Mouse (Mus musculus) MEL (cell line): ENCODE measurements around the gene Tomm20. TPM values are rescaled to one million over a fixed set of nuclear protein-coding genes. Genes with fewer than 3 reads are reported as not detected.

Source experiments
- DNase-seq: peaks from one replicate; pipeline ENCODE4 v3.0.0; 2011; ENCODE audit warnings: low read depth, low spot score
- H3K27ac ChIP-seq: 2 replicates; pipeline ENCODE4 v1.5.1; 2012; ENCODE audit warnings: low read depth, mild to moderate bottlenecking, control low read depth, low read length, moderate library complexity; ENCODE audit not compliant: control insufficient read depth
- H3K27me3 ChIP-seq, 2 experiments: fragments of 150-350 bp in 1 of 2; sonication (generic) in 1 of 2; 2 replicates each; pipeline ENCODE4 v1.6.1; 2012; ENCODE audit warnings: low read length in 2 of 2, mild to moderate bottlenecking in 2 of 2, improper control_type of control experiment in 1 of 2, moderate library complexity in 1 of 2; ENCODE audit not compliant: insufficient read depth in 2 of 2, control insufficient read depth in 1 of 2
- H3K36me3 ChIP-seq, 2 experiments: 2 replicates each; pipeline ENCODE4 v1.6.1; 2012 to 2014; ENCODE audit warnings: low read length in 2 of 2, improper control_type of control experiment in 1 of 2, inconsistent platforms in 1 of 2, mild to moderate bottlenecking in 1 of 2; ENCODE audit not compliant: insufficient read depth in 2 of 2, control insufficient read depth in 1 of 2
- H3K4me1 ChIP-seq, 2 experiments: fragments of 150-350 bp in 1 of 2; sonication (generic) in 1 of 2; 2 replicates each; pipeline ENCODE4 v1.6.1; 2012; ENCODE audit warnings: low read length in 2 of 2, improper control_type of control experiment in 1 of 2, mild to moderate bottlenecking in 1 of 2; ENCODE audit not compliant: insufficient read depth in 2 of 2, control insufficient read depth in 1 of 2
- H3K4me3 ChIP-seq, 2 experiments: fragments of 150-350 bp in 1 of 2; sonication (generic) in 1 of 2; 2 replicates each; pipeline ENCODE4 v1.5.1; 2012; ENCODE audit warnings: low read depth in 2 of 2, low read length in 2 of 2, mild to moderate bottlenecking in 2 of 2, moderate library complexity in 2 of 2, control low read depth in 1 of 2, improper control_type of control experiment in 1 of 2; ENCODE audit not compliant: control insufficient read depth in 1 of 2, insufficient read depth in 1 of 2
- H3K79me2 ChIP-seq: 2 replicates; pipeline ENCODE4 v1.6.1; 2012; ENCODE audit warnings: mild to moderate bottlenecking, low read length, moderate library complexity; ENCODE audit not compliant: control insufficient read depth, poor library complexity, insufficient read depth
- H3K9ac ChIP-seq: 2 replicates; pipeline ENCODE4 v1.6.1; 2012; ENCODE audit warnings: low read depth, mild to moderate bottlenecking, control low read depth, low read length, moderate library complexity; ENCODE audit not compliant: control insufficient read depth, poor library complexity, severe bottlenecking
- H3K9me3 ChIP-seq: fragments of 150-350 bp; sonication (generic); replicated peaks from 2 replicates; pipeline ENCODE4 v1.6.1; 2012; ENCODE audit warnings: mild to moderate bottlenecking, low read length, improper control_type of control experiment, moderate library complexity; ENCODE audit not compliant: insufficient read depth
- CHD1 ChIP-seq: IDR thresholded peaks from 2 replicates; pipeline ENCODE4 v1.6.1; 2012; ENCODE audit warnings: low read depth, mild to moderate bottlenecking, inconsistent platforms, low read length, improper control_type of control experiment
- CHD2 ChIP-seq: IDR thresholded peaks from 2 replicates; pipeline ENCODE4 v1.6.1; 2011; ENCODE audit warnings: low read length, improper control_type of control experiment
- CTCF ChIP-seq, 3 experiments: IDR thresholded peaks in 2 of 3; conservative IDR thresholded peaks in 1 of 3; 2 replicates each; pipeline ENCODE4 v1.5.1; 2011 to 2012; ENCODE audit warnings: low read length in 3 of 3, low read depth in 2 of 3, mild to moderate bottlenecking in 2 of 3, improper control_type of control experiment in 1 of 3, inconsistent platforms in 1 of 3, mixed read lengths in 1 of 3, moderate library complexity in 1 of 3; ENCODE audit not compliant: control insufficient read depth in 1 of 3, insufficient read depth in 1 of 3, poor library complexity in 1 of 3, severe bottlenecking in 1 of 3
- ELF1 ChIP-seq: IDR thresholded peaks from 2 replicates; pipeline ENCODE4 v1.6.1; 2014; ENCODE audit warnings: low read depth, mild to moderate bottlenecking, inconsistent platforms, low read length, improper control_type of control experiment, moderate library complexity
- EP300 ChIP-seq, 2 experiments: IDR thresholded peaks; 2 replicates each; pipeline ENCODE4 v1.6.1; 2011; ENCODE audit warnings: improper control_type of control experiment in 2 of 2, low read length in 2 of 2, low read depth in 1 of 2, mild to moderate bottlenecking in 1 of 2
- ETS1 ChIP-seq: IDR thresholded peaks from 2 replicates; pipeline ENCODE4 v1.6.1; 2012; ENCODE audit warnings: low read depth, mild to moderate bottlenecking, inconsistent platforms, low read length, improper control_type of control experiment, moderate library complexity
- GATA1 ChIP-seq: IDR thresholded peaks from 2 replicates; pipeline ENCODE4 v1.6.1; 2011; ENCODE audit warnings: low read depth, low read length, improper control_type of control experiment
- KAT2A ChIP-seq: conservative IDR thresholded peaks from 2 replicates; pipeline ENCODE4 v1.6.1; 2012; ENCODE audit warnings: low read depth, low read length, improper control_type of control experiment, inconsistent platforms
- MXI1 ChIP-seq: IDR thresholded peaks from 2 replicates; pipeline ENCODE4 v1.6.1; 2011; ENCODE audit warnings: mild to moderate bottlenecking, low read depth, low read length, improper control_type of control experiment
- MYB ChIP-seq: IDR thresholded peaks from 2 replicates; pipeline ENCODE4 v1.6.1; 2011; ENCODE audit warnings: mild to moderate bottlenecking, low read depth, low read length, improper control_type of control experiment
- NRF1 ChIP-seq: IDR thresholded peaks from 2 replicates; pipeline ENCODE4 v1.6.1; 2014; ENCODE audit warnings: low read depth, mild to moderate bottlenecking, inconsistent platforms, low read length, improper control_type of control experiment, moderate library complexity; ENCODE audit not compliant: poor library complexity, insufficient read depth, severe bottlenecking
- POLR2A ChIP-seq, 2 experiments: IDR thresholded peaks; 2 replicates each; pipeline ENCODE4 v1.6.1; 2011 to 2012; ENCODE audit warnings: low read length in 2 of 2, mild to moderate bottlenecking in 2 of 2, control low read depth in 1 of 2, improper control_type of control experiment in 1 of 2, low read depth in 1 of 2, moderate library complexity in 1 of 2; ENCODE audit not compliant: control insufficient read depth in 1 of 2, insufficient read depth in 1 of 2, poor library complexity in 1 of 2
- POLR2AphosphoS2 ChIP-seq: IDR thresholded peaks from 2 replicates; pipeline ENCODE4 v1.6.1; 2011; ENCODE audit warnings: low read length, improper control_type of control experiment
- POLR2AphosphoS5 ChIP-seq: IDR thresholded peaks from 2 replicates; pipeline ENCODE4 v1.6.1; 2012; ENCODE audit warnings: low read depth, borderline replicate concordance, mild to moderate bottlenecking, inconsistent platforms, low read length, moderate library complexity, mixed read lengths
- RAD21 ChIP-seq: IDR thresholded peaks from 2 replicates; pipeline ENCODE4 v1.6.1; 2011; ENCODE audit warnings: mild to moderate bottlenecking, low read depth, low read length, improper control_type of control experiment
- TAL1 ChIP-seq: IDR thresholded peaks from 2 replicates; pipeline ENCODE4 v1.6.1; 2012; ENCODE audit warnings: mild to moderate bottlenecking, inconsistent platforms, low read length, moderate library complexity, mixed read lengths
- TBP ChIP-seq: IDR thresholded peaks from 2 replicates; pipeline ENCODE4 v1.8.0; 2011; ENCODE audit warnings: low read depth, low read length, improper control_type of control experiment
- UBTF ChIP-seq: IDR thresholded peaks from 2 replicates; pipeline ENCODE4 v1.6.1; 2012; ENCODE audit warnings: low read depth, mild to moderate bottlenecking, inconsistent platforms, low read length, improper control_type of control experiment, moderate library complexity, borderline replicate concordance; ENCODE audit not compliant: insufficient read depth
- USF1 ChIP-seq: IDR thresholded peaks from 2 replicates; pipeline ENCODE4 v1.6.1; 2014; ENCODE audit warnings: low read depth, mild to moderate bottlenecking, inconsistent platforms, low read length, improper control_type of control experiment, moderate library complexity
- ZC3H11A ChIP-seq: IDR thresholded peaks from 2 replicates; pipeline ENCODE4 v1.6.1; 2012; ENCODE audit warnings: low read depth, mild to moderate bottlenecking, inconsistent platforms, low read length, improper control_type of control experiment
- ZKSCAN1 ChIP-seq: IDR thresholded peaks from 2 replicates; pipeline ENCODE4 v1.6.1; 2012; ENCODE audit warnings: low read depth, mild to moderate bottlenecking, inconsistent platforms, low read length, improper control_type of control experiment, moderate library complexity
- ZMIZ1 ChIP-seq: IDR thresholded peaks from 2 replicates; pipeline ENCODE4 v1.6.1; 2012; ENCODE audit warnings: low read depth, mild to moderate bottlenecking, inconsistent platforms, low read length, improper control_type of control experiment, moderate library complexity
- ZNF384 ChIP-seq: IDR thresholded peaks from 2 replicates; pipeline ENCODE4 v1.6.1; 2012; ENCODE audit warnings: low read depth, mild to moderate bottlenecking, inconsistent platforms, low read length, improper control_type of control experiment
- polyA plus RNA-seq, 2 experiments: library from polyadenylated mRNA; stranded (reverse) in 1 of 2; unstranded in 1 of 2; fragments of >175 nt in 1 of 2; fragments of >200 nt in 1 of 2; gene quantifications; 2 replicates each; pipeline versions ENCODE4 v1.2.1 to v1.2.4; 2012; ENCODE audit warnings: low replicate concordance in 2 of 2, low read depth in 1 of 2; ENCODE audit not compliant: insufficient read length in 2 of 2, insufficient read depth in 1 of 2, missing spikeins in 1 of 2
- total RNA-seq: library from RNA; depleted of rRNA; stranded (reverse); fragments of 300-350 nt; gene quantifications from 2 replicates; pipeline ENCODE4 v1.2.3, GENCODE M21; 2012

The Tomm20 gene
- total and polyA plus RNA-seq, 3 experiments: 676 to 886 TPM; not detected in 1

- TF ChIP-seq CTCF (IDR thresholded peaks at IDR 0.05 in 2 of 3, conservative IDR thresholded peaks at IDR 0.05 in 1 of 3; ENCODE audit: control insufficient read depth in 1 of 3, insufficient read depth in 1 of 3, low read depth in 2 of 3, low read length in 3 of 3, poor library complexity in 1 of 3, severe bottlenecking in 1 of 3): no peak
Observed at GRCm38 (mm10) chr8:126920386-126920785, 25.3 kb downstream of the Tomm20 start (continued).

DNA sequence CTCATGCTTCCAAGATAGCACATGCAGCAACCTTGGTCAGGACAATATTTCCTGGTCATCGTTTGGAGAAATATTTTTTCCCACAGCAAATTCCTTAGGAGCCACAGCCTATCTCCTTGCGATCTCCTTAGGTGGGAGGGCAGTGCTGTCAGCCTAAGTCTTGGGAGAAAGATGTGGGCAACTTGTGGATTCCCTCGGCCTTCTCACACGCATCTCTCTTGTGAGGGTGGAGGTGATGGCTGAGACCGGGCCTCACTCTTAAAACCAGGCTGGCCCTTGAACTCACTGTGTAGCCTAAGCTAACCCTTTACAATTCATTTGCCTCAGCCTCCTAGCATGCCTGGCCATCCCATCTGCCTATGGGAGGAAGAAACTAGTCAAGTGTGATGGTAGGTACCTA is 25.9 kb downstream of the Tomm20 start:
- Histone ChIP-seq H3K27me3 (no peaks in the 10 kb centered on the region), H3K36me3 (no peaks in the 10 kb centered on the region; a peak in 1 of 4 replicates), H3K4me3 (no peak overlapping the region), H3K27ac (no peak overlapping the region), H3K9me3 (no peaks in the 10 kb centered on the region), H3K4me1 (no peaks in the 10 kb centered on the region), H3K9ac (no peak overlapping the region), H3K79me2 (no peaks in the 10 kb centered on the region)
- DNase-seq: no peak
- TF ChIP-seq CHD1 (no peak), ZMIZ1 (no peak), ELF1 (no peak), RAD21 (no peak), UBTF (no peak), ZC3H11A (no peak), MYB (no peak), KAT2A (no peak), ZNF384 (no peak), MXI1 (no peak), GATA1 (no peak), TBP (no peak), NRF1 (no peak), CHD2 (no peak)

DNA sequence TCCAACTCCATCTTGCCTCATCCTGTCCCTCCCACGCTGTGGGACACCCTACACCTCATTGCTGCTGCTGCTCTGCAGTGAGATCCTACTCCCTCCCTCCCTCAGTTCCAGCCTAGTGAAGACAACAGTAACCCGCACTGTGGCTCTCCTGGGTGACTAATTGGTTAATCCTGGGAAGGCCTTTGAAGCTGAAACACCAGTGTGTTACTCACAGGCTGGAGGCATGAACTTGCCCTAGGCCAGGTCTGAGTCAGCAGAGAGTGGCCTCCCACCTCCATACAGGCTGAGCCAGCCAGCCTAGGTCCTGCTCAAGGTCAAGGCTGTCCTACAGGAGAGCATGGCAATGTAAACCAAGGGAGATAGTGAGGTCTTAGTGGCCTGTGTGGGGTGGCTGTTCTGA is 26.4 kb downstream of the Tomm20 start:
- Histone ChIP-seq H3K36me3 (no peaks in the 10 kb centered on the region; a peak in 1 of 4 replicates), H3K4me3 (no peak overlapping the region), H3K79me2 (no peaks in the 10 kb centered on the region), H3K9me3 (no peaks in the 10 kb centered on the region), H3K27me3 (no peaks in the 10 kb centered on the region), H3K4me1 (no peaks in the 10 kb centered on the region)
- no peak for DNase-seq
- TF ChIP-seq ZC3H11A: no peak
- no peak for TF ChIP-seq POLR2A (IDR thresholded peaks at IDR 0.05; ENCODE audit: control insufficient read depth in 1 of 2, insufficient read depth in 1 of 2, low read depth in 1 of 2, low read length in 2 of 2, poor library complexity in 1 of 2)
- no peak for TF ChIP-seq CTCF (IDR thresholded peaks at IDR 0.05 in 2 of 3, conservative IDR thresholded peaks at IDR 0.05 in 1 of 3; ENCODE audit: control insufficient read depth in 1 of 3, insufficient read depth in 1 of 3, low read depth in 2 of 3, low read length in 3 of 3, poor library complexity in 1 of 3, severe bottlenecking in 1 of 3)
- no peak for TF ChIP-seq MYB
- no peak for TF ChIP-seq TAL1
- TF ChIP-seq CHD1: no peak
- TF ChIP-seq NRF1: no peak
- no peak for TF ChIP-seq ETS1
- no peak for TF ChIP-seq POLR2AphosphoS2
- TF ChIP-seq TBP: no peak
- TF ChIP-seq EP300 (IDR thresholded peaks at IDR 0.05; ENCODE audit: low read depth in 1 of 2, low read length in 2 of 2): no peak
- TF ChIP-seq POLR2AphosphoS5: no peak
- TF ChIP-seq GATA1: no peak
- no peak for TF ChIP-seq ZKSCAN1
- no peak for TF ChIP-seq USF1
- TF ChIP-seq, all 39 proteins: peak for 0
- no peak overlapping the region for H3K9ac ChIP-seq
- no peak overlapping the region for H3K27ac ChIP-seq
